Mouse (Mus musculus) liver, postnatal 0 days (tissue): ENCODE measurements at regions not wholly inside any gene's neighbourhood (a gene's known extent, or its start where the extent isn't known, plus 50 kb on each side); places are given as distances from the start of the nearest gene placed in this dataset.

Experiments used
- CTCF ChIP-seq: sonication (generic); IDR thresholded peaks from 2 replicates; pipeline ENCODE4 v1.5.1; 2016; ENCODE audit warnings: antibody characterized with exemption, low read depth
- EP300 ChIP-seq: IDR thresholded peaks from 2 replicates; pipeline ENCODE4 v1.6.1; 2016; ENCODE audit warnings: antibody characterized with exemption, low read depth, mild to moderate bottlenecking

- TF ChIP-seq CTCF: no peak
- TF ChIP-seq EP300: no peak
Measured at GRCm38 (mm10) chr17:85859926-85860707, 172.0 kb upstream of the Six2 start.
